Mouse (Mus musculus) v-Abl transformed pro-B cells (cell line): ENCODE results near the gene Mxd1.

Experiments
- in situ Hi-C, 2 experiments: fragments of 400-800 bp; cut with MboI; formaldehyde crosslinking; loops; one replicate each; pipeline ENCODE4 v1.15.1; 2025; ENCODE audit not compliant: unreplicated experiment in 2 of 2

Mxd1 gene

DNA sequence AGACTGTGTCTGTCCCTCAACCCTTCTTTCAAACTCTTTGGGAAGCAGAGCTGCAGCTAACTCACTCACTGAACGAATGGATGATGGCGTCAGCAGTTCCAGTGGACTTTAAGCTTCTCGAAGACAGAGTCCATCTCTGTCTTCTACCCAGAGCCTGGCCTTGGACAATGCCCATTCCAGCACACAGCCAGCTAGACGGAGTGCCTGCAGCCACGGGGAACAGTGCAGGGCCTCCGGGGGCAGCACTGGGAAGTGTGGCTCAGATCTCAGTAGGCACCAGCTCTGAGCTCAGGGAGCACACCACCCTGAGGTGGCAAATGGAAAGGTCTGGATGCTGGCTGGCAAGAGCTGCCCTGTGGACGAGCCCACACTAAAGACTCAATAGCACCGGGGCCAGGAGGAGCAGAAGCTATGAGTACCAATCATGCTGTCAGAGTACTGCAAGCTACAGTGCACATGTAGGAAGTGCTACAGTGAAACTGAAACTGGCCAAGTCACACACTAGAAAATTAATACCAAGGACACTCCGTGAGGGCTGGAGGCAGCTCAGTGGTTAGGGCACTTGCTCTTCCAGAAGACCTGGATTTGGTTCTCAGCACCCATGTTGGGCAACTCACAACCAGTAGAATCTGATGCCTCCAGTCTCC is 14.6 kb downstream of the Mxd1 start:
- in situ Hi-C loops = loop anchor here in 1 of 2 experiments (10.0 kb wide), 1 partner anchor 50 kb away; no protein-coding TSS in a partner anchor

DNA sequence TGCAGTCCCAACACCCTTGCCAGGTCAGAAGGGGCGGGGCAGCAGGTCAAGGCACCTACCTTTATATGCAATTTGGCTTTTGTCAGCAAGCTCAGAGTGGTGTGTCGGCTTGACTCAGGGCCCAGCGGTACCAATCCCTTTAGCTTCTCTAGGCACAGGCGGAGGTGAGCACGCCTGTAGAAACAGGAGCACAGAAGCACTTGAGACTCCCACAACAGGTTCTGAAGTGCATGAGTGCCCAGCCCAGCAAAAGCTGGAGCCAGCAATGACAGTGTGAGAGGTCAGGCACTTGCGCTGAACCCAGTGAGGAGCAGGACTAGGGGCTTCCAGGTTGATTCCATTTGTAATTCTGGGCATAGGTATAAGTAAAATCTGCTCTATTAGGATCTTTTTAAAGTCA is 15.9 kb downstream of the Mxd1 start:
- in situ Hi-C loops = loop anchor here in 1 of 2 experiments (10.0 kb wide), 1 partner anchor 48 kb away; no protein-coding TSS in a partner anchor

DNA sequence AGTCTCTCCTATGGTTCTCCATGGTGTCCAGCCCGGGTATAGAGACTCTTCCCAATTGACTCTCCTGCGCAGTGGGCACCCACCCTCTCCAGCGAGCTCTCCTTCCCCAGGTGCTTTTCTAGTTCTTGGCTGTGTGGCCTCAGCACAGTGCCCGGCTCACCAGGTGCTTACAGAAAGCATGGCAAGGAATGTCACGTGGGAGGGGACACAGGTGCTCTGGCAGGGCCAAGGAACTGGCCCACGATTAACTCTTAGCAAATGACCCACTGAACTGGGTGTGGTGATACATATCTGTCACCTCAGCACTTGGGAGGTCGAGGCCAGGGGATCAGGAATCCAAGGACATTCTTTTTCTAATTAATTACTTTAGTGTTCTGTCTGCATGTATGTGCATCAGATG is 22.8 kb downstream of the Mxd1 start:
- in situ Hi-C loops = no loop called here

DNA sequence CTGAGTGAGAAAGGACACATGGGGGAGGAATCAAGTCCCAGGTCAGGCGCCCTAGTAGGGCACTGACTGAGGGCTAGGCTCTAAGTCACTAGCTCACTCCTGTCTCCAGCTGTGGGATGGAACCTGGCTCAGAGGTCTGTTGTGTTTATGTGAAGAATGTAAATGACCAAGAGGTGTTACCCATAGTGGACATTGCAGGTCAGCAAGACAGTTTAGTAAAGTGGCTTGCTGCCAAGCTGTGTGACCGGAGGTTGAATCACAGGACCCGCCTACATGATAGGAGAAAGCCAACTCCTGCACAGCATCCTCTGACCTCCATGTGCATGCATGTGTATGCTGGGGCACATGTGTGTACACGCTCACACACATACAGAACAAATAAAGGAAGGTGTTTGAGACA is 23.4 kb downstream of the Mxd1 start:
- in situ Hi-C loops = no loop called here

DNA sequence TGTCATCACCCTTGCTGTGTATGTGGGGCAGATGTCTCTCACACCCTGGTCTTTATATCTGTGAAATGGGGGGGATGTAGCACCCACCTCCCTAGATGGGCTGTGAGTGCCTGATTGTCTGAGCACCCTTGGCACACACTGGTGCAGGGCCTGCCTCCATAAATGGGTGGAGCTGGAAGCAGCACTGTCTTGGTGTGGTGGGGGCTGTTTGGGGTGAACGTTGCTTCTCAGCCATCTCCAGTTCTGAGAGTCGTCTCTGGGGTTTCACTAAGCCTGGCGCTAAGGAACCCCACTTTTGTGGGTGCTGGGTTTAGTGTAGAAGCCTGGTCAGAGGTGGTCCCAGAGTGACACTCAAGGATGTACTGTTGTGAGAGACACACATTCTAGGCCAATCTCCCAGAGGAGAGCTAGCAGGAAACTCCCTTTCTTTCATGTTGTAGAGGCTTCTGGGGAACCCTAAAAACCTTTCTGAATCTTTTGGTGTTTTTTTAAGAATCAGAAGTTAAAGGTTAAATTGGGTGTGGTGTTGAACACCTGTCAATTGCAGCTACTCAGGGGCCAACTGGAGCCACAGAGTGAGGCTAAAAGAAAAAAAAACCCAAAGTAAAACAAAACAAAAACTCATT is 24.1 kb downstream of the Mxd1 start:
- in situ Hi-C loops = no loop called here

DNA sequence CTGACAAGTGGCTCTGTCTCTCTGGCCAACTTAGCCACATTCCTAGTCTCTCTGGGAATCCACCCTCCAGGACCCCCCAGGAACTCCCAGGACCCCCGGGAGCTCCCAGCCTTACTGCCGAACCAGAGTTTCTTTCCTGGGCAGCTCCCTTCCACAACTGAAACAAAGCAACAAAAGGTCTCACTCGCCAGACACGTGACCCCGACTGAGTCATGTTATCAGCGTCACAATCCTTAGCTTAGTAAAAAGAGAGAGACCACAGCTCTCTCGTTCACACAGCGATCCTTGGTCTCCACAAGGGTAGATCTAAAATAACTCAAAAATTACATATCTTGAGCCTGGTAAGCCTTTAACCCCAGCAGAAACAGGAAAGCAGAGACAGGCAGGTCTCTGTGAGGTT is 27.2 kb downstream of the Mxd1 start:
- in situ Hi-C loops = no loop called here

DNA sequence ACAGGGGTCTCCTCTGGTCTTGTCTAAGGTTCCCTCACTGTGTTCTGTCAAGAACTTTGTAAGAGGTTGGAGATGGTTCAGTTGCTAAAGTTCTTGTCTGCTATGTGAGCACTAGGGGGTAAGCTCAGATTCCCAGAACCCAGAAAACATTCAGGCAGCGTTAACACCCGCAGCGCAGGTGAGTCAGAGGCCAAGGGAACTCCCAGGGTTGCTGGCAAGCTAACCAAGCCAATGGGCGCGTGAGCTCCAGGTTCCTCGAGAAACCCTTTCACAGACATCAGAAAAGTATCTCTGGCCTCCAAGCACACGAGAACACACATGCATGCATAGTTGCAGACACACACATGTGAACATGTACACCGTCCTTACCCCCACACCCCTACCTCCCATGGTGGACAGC is 28.2 kb downstream of the Mxd1 start:
- in situ Hi-C loops = no loop called here

DNA sequence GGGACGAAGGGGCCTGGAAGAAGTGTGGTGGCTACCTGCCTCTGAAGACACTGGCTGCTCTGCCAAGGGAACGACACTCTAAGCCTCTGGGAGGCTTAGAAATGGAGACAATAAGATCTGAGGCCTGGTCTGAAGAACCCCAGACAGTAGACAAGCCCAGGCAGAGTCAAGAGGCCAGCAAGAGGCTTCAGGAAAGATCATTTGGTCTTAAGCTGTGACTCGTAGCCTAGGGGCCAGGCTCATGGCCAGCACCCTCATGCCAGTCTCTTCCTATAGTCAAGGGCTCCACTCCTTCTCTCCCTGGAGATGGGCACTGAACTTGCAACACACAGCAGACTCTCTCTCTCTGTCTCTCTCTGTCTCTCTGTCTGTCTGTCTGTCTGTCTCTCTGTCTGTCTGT is 28.8 kb downstream of the Mxd1 start:
- in situ Hi-C loops = no loop called here

DNA sequence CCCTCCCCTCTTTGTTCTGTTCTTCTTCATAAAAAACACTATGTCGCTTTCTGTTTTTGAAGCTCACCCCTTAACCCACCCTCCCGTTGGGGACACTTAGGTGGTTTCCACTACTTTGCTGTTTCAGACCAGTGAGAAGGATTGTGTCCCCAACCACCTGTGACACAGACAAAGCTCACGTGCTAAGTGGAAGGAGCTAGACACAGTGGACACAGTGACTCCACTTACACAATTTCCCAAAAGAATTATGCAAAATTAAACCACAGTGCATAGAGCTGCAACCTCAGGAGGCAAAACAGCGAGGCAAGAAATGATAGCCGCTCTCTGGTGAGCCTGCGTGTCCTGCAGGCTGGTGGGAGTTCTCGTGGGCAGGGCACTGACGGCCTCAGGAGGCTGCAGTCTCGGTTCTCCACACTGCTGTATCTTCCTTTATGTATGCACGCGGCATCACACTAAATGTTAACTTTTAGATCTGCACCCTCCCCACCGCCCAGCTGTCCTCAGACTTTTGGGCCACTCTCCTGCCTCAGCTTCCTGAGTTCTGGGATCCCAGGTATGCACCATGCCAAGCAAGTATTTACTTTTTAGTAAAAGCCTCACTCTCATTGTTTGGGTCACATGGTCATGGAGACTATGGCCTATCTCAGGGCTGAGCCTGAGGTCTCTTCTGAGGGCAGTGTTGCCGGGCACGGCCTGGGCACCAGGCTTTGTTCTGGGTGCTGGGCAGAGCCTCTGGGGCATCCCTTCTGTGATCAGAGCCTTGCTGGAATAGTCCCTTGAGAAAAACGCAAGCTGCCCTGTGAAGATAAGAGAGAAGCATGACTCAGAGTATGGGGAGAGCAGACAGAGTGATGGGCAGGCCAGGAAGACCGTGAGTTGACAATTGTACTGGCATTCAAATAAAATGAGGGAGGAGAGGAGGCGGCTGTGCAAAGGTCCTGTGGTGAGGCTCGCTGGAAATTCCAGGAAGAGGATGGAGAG is 29.5 kb downstream of the Mxd1 start:
- in situ Hi-C loops = no loop called here

DNA sequence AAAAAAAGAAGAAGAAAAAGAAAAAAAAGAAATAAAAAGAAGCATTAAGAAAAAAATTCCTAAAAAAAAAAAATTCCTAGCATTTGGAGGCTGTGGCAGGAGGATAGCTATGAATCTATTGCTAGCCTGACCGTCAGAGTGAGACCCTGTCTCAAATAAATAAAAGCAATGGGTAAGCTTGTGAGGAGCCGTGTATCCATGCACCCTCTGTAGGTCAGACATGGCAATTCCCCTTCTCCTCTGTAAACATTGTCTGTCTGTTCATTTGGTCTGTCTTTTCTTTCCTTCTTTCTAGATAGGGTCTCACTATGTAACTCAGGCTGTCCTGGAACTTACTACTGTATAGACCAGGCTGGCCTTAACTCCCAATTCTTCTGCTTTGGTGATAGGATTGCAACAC is 30.5 kb downstream of the Mxd1 start:
- in situ Hi-C loops = no loop called here

DNA sequence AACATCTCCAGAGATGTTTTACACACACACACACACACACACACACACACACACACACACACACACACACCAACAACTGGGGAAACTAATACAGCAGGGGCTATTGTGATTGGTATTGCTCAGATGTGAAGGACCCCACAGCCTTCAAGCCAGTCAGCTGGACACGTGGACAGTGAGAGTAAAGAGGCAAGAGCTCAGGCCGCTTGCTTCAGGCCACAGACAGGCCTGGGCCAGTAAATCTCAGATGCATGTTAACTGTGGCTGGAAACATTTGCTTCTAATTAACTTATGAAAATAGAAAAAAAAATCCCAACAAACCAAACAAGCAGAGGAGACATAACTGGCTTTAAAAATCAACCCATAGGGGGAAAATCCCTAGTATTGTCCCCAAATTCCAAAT is 31.1 kb downstream of the Mxd1 start:
- in situ Hi-C loops = no loop called here

DNA sequence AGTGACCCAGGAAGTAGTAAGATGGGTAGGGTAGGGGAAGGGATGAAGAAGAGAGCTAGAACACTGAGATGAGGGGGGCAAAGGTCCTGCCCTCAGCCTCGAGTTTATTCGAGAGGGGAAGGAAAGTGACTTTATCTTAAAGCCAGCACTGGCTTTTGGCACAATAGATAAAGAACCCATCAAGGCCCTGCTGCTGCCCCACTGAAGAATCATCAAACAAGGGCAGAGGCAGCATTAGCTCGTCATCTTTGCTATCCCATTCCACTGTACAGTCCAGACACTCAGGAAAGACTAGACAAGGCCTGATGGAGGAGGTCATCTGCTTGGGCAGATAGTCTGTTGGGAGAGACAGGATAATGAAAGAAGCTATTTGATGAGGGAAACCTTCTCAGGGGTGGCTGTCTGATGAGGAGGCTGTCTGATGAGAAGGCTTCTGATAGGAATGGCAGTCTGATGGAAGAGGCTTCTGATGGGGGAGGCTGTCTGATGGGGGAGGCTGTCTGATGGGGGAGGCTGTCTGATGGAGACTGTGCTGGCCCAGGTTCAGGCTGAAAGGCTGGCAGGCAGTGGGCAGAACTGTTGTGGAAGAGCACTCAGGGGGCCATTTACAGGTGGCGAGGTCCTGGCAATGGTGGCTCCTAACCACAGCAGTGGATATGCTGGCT is 31.7 kb downstream of the Mxd1 start:
- in situ Hi-C loops = no loop called here

DNA sequence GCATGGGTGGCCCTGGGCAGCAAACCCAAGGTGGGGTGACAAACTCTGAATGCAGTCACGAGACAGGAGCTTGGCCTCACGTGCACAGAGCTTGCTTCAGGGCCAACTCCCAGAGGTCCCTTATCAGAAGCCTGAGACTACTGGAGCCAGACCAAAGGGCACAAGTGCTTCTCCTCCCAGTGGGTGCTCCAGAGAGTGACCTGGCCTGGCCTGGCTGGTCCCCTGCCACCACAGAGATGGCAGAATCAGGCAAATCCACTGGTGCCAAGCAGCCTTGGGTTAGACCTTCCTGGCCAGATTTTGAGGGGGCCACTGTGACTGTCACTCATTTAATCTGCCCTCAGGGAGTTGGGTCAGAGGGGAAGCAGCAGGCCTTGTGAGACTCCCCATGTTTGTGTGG is 32.5 kb downstream of the Mxd1 start:
- in situ Hi-C loops = no loop called here

DNA sequence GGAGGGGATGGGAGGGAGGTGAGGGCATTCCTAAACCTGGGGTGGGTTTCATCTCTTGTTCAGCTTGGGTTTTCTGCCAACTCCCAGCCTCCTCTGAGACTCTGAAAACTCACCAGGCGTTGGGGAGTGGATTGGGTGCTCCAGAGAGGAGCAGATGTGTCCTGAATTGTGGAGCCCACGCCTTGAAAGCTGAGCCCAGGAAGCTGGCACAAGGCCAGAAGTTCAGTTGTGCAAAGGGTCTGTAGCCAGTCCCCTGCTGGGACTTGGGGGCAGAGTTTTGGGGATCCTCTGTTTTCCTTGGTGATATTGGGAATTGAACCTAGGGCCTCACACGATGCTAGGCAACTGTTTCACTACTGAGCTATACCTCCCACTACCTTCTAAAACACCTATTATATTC is 38.8 kb downstream of the Mxd1 start:
- in situ Hi-C loops = no loop called here

DNA sequence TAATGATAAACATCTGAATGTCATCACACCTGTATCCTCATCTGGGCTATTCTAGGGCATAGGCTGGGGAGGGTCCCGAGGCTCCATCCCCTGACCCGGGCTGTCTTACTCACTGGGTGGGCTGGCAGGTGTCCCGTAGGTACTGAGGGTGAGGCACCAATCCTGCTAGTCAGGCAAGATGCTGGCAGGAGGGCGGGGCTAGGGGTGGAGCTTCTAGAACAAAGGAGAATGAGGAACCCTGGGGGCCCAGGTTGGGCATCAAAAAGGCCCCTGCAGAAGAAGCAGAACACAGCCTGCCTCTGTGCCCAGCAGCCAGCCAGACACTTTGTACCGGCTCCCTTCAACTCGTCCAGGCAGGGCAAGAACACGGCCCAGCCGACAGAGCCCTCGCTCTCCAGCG is 41.0 kb downstream of the Mxd1 start, which contains the start of gene Asprv1:
Gene Asprv1, plus strand, starts transcription at position 219 of the 400 bp plus-strand sequence.
- in situ Hi-C loops = no loop called here

DNA sequence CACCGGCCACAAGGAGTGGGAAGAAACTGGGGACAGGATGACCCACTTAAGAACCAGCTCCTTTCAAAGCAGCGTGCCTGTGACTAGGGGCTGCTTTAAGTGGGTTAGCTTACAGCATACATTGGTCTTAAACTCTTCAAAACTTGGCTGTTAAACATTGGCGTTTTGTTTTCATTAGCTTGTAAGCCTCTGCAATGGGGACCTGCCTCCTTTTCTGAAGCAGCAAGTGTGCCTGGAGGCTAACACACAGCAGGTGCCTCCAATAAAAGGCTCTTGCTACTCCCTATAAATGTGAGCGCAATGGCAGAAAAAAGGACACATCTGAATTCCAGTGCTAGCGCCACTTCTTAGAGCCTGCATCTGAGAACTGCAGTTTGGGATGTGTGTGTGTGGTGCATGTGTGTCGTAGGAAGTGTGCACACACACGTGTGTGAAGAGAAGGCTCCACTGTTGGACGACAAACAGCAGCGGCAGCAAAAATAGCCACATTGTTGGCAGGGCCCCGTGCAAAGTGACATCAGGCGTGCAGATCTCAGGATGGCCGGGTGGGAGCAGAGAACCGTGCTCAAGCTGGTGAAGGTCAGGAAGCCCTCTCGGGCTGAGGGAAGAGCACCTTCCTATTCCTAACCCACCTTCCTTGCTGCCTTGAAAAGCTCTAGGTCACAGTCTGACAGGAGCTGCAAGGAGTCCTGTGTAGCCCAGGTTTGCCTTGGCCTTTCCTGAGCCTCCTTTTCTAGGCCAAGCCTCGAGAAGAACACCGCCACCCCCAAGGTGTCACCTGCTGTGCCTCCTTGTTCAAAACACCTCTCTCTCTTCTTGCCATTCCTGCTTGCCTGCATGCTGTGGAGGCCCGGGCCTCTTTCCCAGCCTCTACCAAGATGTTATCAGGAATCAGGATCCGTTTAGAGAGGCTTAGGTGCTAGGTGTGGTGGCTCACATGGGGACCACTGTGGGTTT is 44.6 kb downstream of the Mxd1 start:
- in situ Hi-C loops = no loop called here

DNA sequence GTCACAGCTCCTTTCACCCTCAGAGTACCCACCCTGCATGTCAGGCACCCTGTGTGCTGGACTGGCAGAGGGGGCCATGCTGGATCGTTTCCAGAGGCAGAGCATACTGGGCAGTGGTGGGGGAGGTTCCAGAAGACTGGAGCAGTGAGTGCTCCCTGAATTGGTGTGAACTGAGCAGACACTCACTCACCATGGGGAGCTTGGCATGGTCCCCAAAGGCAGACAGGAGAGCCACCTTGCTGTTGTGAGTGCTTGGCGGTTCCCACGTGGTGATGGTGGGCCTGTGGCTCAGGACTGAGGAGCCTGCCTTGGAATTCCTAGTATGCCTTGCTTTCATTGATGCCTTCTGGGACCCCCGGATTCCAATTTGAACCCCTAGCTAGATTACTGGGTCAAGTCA is 45.8 kb downstream of the Mxd1 start:
- in situ Hi-C loops = no loop called here

DNA sequence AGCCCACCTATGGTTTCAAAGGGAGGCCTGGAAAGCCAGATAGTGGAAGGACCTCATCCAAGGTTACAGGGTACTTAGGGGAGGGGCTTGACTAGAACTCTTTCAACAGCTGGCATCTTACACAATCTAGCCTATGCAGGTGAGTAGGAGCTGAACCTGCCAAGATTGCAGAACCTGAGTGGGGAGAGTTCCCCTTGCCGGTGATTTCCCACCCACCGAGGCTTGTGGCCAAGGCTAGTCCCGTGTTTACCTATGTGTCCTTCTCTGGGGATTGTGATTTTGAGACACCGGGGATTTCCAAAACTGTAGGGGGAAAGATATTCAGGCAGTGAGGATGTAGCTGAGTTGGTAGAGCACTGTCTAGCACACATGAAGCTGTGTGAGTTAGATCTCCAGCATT is 53.7 kb downstream of the Mxd1 start:
- in situ Hi-C loops = no loop called here

DNA sequence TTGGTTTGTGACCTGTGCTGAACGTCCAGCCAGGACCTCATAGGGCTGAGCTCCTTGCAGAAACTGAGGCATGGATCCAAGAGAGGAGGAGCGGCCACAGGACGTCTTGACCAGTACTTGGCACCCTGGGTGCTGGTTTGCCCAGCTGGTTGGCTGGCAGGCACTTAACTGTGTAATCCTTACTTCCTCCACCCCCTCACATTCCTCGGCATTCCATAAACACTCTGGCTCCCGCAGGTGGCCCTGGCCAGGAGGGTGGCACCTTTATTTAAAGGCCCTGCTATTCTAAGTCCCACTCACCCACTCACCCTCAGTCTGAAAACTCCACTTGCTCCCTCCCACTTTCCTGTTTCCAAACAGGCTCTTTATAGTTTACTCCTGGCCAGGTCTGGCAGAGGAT is 58.2 kb downstream of the Mxd1 start:
- in situ Hi-C loops = no loop called here

DNA sequence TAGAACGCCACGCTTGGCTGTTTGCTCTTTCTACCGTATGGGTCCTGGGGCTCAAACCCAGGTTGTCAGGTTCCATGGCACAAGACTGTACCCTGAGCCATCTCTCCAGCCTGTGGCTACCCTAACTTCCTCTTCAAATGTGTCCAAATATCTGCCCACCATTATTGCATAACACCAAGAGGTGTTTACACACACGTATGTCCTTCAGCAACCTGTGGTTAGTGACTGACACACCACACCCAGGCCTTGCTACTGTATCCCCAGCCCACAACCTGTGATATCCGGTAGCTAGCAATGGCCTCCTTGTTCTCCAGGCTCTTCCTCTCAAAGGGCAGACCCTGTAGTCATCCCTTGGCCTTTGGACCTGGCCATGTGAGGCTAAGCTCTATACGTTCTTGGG is 59.7 kb downstream of the Mxd1 start:
- in situ Hi-C loops = loop anchor here in 1 of 2 experiments (10.0 kb wide), 1 partner anchor 46 kb away; no protein-coding TSS in a partner anchor
